Mouse (Mus musculus): Measurements from ENCODE around the gene Polr3h. TPM values are rescaled to one million over a fixed set of nuclear protein-coding genes. Genes with fewer than 3 reads are reported as not detected.
A peak's percentile ranks its signal among the peaks of the same experiment; 100 is the strongest.

Polr3h gene
- total RNA-seq, 2 experiments from 2014 or later = 47.4 to 50.7 TPM

DNA sequence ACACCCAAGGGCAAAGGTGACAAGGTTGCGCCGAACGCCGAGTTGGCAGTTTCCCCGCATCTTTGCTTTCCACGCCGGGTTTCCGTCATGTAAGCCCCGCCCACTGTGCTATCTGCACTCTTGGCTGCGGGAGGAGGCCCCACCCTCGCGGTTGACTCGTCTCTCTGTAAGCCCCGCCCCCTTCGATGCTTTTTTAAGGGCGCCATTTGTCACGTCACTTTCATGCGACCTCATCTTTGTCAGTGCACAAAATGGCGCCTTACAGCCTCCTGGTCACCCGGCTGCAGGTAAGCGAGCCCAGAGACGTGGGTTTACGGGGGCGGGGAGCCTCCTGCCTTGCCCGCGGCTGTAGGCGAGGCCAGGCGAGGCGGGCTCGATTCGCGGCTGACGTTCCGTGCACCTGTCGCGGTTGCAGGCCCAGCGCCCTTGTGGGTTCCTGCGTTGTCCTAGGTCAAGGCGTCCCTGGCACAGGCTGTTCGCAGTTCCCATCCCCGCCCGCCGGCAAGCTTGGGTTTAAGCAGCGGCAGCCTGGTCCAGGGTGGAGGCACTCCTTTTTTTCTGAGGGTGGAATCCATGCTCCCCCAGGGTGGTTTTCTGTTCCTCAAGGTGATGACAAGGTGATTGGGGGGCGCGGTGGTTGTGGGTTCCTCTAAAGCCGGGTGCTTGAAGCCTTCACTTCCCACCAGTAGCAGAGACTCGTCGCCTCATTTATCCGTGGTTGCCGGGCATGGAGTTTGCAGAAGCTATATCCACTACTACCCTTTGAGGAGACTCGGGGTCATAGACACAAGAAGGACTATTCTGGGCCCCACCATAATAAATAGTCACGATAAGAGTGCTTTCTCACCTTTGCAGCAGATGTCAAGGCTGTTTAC is 53.5 kb downstream of the Polr3h start, which contains the start of gene Aco2:
Aco2 (plus strand) TSS at position 48 of the 875 bp plus-strand sequence.
- peak; percentile 98 to 100 for DNase-seq (ENCODE audit: low spot score in 2 of 2)

- DNase-seq (ENCODE audit: low spot score in 2 of 2) = peak; percentile 70 to 91
Observed at GRCm38 (mm10) chr15:81871604-81872261, 54.3 kb downstream of the Polr3h start, which contains the start of gene Phf5a. Gene Phf5a (minus strand): TSS chr15:81871911.

GRCm38 (mm10) chr15:81869985-81870384 is 56.1 kb downstream of the Polr3h start:
- no peak for DNase-seq (ENCODE audit: low spot score in 2 of 2)

- no peak for DNase-seq (ENCODE audit: low spot score in 2 of 2)
Observed at GRCm38 (mm10) chr15:81864238-81864637, 61.8 kb downstream of the Polr3h start.

DNA sequence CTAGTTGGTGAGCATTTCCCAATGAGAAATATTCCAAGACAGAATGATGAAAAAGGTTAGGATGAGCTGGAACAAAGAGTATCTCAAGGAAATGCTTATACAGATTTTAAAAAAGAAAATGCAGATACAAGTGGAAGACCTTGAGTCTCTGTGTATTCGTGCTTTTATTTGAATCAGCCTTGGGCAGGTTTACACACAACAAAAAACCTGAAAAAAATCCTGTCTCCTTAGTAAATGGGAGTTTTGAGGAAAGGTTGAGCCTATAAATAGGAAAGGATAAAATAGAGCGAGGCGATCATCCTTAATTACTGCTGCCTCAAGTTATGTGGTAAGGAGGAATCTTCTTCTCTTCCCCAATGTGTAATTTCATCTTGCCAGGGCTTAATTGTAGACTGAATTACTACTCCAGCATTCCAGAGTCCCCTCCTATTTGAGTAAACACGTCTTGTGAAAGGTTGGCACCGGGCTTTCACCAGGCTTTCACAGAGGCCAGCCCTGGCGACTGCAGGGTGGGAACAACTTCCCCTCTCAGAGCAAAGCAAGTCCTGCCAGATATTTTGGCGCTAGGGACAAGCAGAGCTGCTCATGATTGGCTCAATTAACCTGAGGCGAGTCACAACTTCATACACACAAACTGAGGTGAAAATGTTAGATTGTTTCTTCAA is 65.4 kb downstream of the Polr3h start:
- DNase-seq (ENCODE audit: low spot score in 2 of 2) = no peak

DNA sequence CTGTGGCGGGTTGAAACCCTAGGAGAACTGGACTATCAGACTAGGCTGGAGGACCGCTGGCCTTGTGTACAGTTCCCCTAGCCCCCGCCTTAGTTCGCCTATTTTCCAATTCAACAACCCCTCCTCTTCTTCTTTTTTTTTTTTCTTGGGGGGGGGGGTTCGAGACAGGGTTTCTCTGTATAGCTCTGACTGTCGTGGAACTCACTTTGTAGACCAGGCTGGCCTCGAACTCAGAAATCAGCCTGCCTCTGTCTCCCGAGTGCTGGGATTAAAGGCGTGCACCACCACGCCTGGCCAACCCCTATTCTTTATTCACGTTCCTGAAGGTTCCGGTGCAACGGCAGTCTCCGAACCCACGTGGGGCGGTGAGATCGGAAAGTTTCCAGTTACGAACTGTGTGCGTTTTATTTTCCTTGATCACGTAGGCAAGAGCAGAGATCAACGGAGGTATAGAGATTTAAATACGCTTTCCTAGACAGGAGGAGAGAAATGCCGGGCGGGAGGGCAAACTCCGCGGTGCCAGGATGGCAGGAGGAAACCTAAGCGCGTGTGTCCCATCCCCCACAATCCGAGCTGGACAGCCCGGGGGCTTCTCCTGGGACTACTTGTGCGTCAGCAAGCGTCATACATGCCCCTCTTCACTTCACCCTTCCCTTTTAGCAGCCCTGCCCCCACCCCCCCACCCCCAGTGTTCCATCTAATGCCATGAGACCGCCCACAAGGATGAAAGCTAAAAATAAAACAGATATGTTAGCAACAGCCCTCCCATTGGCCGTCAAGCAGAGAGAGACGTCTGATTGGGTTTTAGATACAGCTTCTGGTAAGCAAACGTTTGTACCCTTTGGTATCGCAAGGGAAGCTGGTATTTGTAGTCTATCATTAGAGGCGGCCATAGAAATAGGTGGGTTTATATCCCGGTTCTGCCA is 66.4 kb downstream of the Polr3h start:
- peak; percentile 86 to 96 for DNase-seq (ENCODE audit: low spot score in 2 of 2)

GRCm38 (mm10) chr15:81858517-81859329 is 67.3 kb downstream of the Polr3h start, which contains the start of gene Tob2:
Gene Tob2 (minus strand): TSS chr15:81858796.
- peak; percentile 59 to 83 for DNase-seq (ENCODE audit: low spot score in 2 of 2)

DNA sequence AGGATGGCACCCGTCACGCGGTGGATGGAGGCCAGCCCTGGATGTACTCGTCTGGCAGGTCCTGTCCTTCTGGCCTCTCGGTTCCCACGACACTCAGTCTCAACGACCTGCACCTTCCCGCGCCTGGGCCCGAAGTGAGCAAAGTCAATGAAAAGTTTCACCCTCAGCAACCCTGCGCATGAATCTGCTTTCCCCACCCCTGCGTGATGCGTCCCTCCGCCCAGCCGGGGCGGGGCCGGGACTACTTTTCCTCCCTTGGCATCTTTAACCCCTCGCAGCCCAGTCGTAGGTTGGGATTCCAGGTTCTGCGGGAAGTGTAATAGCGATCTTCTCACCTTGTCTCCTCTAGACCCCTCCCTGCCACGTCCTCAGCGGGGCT is 67.9 kb downstream of the Polr3h start:
- DNase-seq (ENCODE audit: low spot score in 2 of 2) = peak; percentile 90 to 96

- no peak for DNase-seq (ENCODE audit: low spot score in 2 of 2)
Observed at GRCm38 (mm10) chr15:81857724-81858116, 68.3 kb downstream of the Polr3h start.

DNA sequence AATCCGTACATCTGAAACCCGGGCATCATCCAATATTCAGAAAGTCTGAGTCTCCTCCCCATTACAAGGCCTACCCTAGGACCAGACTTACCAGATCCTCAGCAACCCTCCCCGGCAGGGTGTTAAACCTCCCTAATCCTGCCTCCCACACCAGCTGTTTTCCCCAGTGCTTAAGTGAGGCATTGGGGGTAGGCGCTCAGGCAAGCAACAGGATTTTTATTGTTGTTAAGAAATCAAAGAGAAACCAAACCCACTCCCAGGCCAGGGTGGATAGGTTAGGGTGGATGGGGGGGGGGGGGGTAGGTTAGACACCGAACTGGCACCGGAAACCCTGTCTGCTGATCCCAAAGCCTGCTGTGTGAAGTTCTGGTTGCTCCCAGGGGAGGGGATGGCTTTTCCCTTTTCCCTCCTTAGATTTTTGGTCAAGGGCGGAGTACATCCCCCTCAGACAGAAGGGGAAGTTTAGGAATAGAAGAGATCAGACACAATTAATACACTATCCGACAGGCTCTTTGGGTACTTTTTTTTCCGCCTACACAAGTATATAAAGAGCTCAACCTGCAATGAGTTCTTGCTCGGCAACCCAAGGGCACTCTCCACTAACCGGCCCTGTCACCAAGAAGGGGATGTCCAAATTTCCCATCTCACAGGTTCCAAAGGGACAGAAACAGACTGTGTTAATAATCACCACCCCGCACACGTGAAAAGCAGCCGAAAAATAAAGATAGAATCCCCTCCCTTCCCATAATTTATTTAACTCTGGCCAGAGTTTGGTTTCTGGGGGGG is 68.9 kb downstream of the Polr3h start:
- DNase-seq (ENCODE audit: low spot score in 2 of 2) = no peak

DNA sequence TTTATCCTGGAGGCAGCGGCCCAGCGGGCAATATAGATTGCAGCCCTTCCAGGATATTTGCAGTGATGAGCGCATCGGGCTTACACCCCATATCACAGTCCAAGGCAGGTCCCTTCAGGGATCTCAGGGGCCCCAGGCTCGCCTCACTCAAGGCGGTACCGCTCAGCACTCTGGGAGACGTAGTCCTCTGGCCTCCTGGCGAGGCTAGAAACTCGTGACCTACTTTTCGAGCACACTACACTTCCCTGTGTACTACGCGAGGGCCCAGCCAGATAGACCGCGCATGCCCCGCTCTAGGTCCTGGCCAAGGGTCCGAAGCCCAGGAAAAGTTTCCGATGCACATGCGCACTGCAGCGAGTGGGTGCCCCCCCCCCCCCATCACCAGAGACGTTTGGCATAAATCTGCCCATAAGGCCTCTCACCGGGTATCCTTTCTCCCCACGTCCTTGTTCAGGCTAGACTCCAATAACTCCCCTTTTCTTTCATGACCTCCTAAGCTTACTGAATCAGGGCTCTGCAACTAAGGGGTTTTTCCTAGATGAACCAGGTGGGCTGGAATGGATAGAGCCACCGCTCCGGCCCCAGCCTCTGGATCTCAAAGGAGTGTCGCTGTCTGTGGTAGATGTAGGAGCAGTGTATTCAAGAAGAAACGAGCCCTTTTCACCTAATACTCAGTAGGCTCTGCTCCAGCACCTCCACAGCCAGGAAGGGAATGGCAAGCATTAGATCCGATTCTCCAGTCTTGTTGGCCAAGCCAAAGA is 69.8 kb downstream of the Polr3h start:
- peak; percentile 76 to 90 for DNase-seq (ENCODE audit: low spot score in 2 of 2)

DNA sequence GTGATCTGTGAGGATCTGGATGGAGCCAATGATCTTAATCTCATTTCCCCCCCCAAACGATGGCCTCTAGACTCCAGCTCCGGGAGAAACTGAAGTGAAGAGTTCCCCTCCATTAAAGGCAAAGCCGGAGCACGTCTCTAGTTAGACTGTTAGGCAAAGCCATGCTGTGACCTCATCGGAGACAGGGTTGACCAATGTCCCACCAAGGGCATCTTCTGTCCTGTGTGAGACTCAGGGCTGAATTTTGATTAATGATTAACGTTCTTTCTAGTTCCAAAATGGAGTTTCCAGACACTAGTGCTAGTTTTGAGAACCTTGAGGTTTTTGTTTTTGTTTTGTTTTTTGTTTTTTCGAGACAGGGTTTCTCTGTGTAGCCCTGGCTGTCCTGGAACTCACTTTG is 73.0 kb downstream of the Polr3h start:
- DNase-seq (ENCODE audit: low spot score in 2 of 2) = no peak

DNA sequence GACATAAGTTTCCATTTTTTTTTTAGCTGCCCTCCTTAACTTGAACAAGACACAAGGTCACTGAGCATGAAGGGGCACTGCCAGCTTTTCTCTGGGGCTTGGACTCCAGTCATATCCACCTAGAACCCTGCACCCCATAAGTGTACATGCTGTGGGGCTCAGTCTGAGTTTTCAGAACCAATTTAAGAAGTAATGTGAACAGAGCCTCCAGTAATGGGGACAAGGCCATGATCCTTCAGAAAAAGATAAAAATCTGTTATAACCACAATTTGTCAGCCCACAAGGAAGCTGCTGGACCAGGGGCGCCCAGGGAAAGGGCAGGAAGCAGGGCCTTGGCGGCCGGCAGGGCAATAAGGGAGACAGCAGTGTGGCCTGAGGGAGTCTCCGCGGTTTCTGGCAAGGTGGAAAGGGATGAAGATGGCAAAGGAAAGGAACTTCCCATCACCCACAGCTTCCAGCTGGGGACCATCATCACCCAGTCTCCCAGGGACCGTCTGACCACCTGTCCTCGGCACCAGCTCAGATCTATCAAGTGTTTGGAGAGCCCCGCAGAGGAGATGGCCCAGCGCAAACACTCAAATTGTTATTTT is 73.5 kb downstream of the Polr3h start:
- no peak for DNase-seq (ENCODE audit: low spot score in 2 of 2)

- no peak for DNase-seq (ENCODE audit: low spot score in 2 of 2)
Observed at GRCm38 (mm10) chr15:81851375-81851774, 74.7 kb downstream of the Polr3h start.

- DNase-seq (ENCODE audit: low spot score in 2 of 2) = no peak
Observed at GRCm38 (mm10) chr15:81850718-81851117, 75.3 kb downstream of the Polr3h start.

GRCm38 (mm10) chr15:81849104-81849503 is 76.9 kb downstream of the Polr3h start:
- no peak for DNase-seq (ENCODE audit: low spot score in 2 of 2)

DNA sequence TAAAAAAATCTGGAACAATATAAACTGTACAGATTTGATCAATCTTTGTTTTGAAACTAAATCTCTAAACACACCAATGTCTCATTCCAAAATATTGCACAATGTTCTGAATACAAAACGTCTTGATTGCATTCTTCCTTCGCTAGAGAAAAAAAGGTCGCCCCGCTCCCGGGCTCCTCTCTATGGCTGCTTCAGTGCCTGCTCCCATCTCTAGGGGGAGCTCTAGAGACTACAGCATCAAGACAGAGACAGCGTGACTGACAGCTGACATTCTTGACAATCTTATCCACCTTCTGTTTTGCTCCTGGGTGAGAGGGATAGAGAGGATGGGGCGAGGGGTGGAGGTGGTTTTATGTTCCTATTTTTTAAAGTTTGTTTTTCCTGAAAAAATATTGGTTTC is 77.7 kb downstream of the Polr3h start:
- peak in 1 of 2 experiments; percentile 79 for DNase-seq (ENCODE audit: low spot score in 2 of 2)

DNA sequence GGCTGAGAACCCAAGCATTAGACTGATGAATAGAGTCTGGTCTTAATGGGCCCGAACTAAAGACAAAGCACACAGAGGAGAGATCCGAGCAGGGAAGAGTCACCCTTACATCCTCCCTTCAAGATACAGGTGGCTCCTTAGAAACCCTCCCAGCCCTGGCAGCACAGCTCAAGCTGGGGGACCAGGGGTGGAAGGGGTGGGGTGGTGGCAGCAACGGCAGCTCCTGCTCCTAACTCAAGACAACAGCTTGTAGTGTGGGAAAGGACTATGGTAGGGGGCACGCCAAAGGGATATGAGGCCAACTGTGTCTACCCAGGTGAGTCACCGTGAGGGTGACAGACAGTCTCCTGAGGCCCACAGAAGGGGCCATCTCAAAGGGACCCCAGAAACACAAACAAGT is 78.2 kb downstream of the Polr3h start:
- DNase-seq (ENCODE audit: low spot score in 2 of 2) = no peak

Data from layer of hippocampus, adult 18-20 months (tissue).